Mouse (Mus musculus) ES-Bruce4 (cell line): Measurements from ENCODE around the gene Mllt3.

ENCODE experiments used
- CTCF ChIP-seq: IDR thresholded peaks from one replicate; pipeline ENCODE4 v1.8.1; 2011; ENCODE audit warnings: low read depth, low read length
- EP300 ChIP-seq: IDR thresholded peaks from 2 replicates; pipeline ENCODE4 v1.6.1; 2011; ENCODE audit warnings: low read depth, low read length; ENCODE audit not compliant: insufficient read depth
- POLR2A ChIP-seq: IDR thresholded peaks from one replicate; pipeline ENCODE4 v1.8.1; 2011; ENCODE audit warnings: low read length; ENCODE audit not compliant: insufficient read depth

DNA sequence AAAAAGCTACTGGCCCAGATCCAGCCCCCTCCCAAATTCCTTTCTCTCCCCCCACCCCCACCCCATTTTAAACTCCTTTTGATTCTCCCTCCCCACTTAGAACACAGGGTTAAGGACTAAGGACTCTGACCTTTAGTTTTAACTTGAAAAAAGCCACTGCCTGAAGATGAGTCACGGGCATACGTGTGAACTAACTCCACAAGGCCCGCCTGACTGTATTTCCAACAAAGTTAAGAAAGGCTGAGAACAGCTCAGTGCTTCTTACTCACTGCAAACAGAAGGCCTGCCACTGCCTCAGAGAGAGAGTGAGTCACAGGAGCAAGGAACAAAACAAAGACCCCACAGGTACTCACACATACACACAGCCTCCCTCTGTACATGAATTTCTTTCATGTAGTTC, 48.6 kb downstream of the Mllt3 start:
- TF ChIP-seq CTCF (no peak), EP300 (no peak), POLR2A (no peak)
